Mouse (Mus musculus) spleen, adult 2 months (tissue): Measurements from ENCODE around the gene Syncrip. TPM values are rescaled to one million over a fixed set of nuclear protein-coding genes. Genes with fewer than 3 reads are reported as not detected.

Experiments
- DNase-seq, 2 experiments: peaks; one replicate each; pipeline versions ENCODE4 v3.0.0 to v3.0.0-alpha.2; 2012 to 2021; ENCODE audit warnings: low spot score in 2 of 2, low read depth in 1 of 2
- H3K27ac ChIP-seq: fragments of 200-500 bp; 2 replicates; pipeline ENCODE4 v1.5.1; 2012; ENCODE audit warnings: low read length, inconsistent platforms; ENCODE audit not compliant: insufficient read depth
- H3K27me3 ChIP-seq: fragments of 200-500 bp; 2 replicates; pipeline ENCODE4 v1.6.1; 2012; ENCODE audit warnings: mild to moderate bottlenecking, moderate library complexity, low read length, inconsistent platforms; ENCODE audit not compliant: control insufficient read depth, insufficient read depth
- H3K36me3 ChIP-seq: fragments of 200-500 bp; 2 replicates; pipeline ENCODE4 v1.6.1; 2012; ENCODE audit warnings: mild to moderate bottlenecking, low read length, inconsistent platforms; ENCODE audit not compliant: control insufficient read depth, insufficient read depth
- H3K4me1 ChIP-seq: fragments of 200-500 bp; 2 replicates; pipeline ENCODE4 v1.6.1; 2011; ENCODE audit warnings: inconsistent platforms; ENCODE audit not compliant: control insufficient read depth, insufficient read depth, insufficient read length
- H3K4me3 ChIP-seq: fragments of 200-500 bp; 2 replicates; pipeline ENCODE4 v1.5.1; 2011; ENCODE audit warnings: mild to moderate bottlenecking, inconsistent platforms; ENCODE audit not compliant: insufficient read depth, insufficient read length; ENCODE audit errors: extremely low read depth
- CTCF ChIP-seq: fragments of 200-500 bp; IDR thresholded peaks from 2 replicates; pipeline ENCODE4 v1.5.1; 2011; ENCODE audit warnings: mild to moderate bottlenecking, inconsistent platforms; ENCODE audit not compliant: insufficient read depth, insufficient read length, insufficient replicate concordance; ENCODE audit errors: extremely low read depth
- POLR2A ChIP-seq: fragments of 200-500 bp; IDR thresholded peaks from 2 replicates; pipeline ENCODE4 v1.6.1; 2011; ENCODE audit warnings: low read depth, low read length, inconsistent platforms
- WGBS: fragments of 180-500 bp; shearing (Covaris S2); methylation state at CpG from one replicate; pipeline ENCODE4 v1.1.7; 2018; 5-methylcytosine and 5-hydroxymethylcytosine counted together
- polyA plus RNA-seq: library from polyadenylated mRNA; depleted of rRNA; stranded (reverse); fragments of >200 nt; gene quantifications from 2 replicates; pipeline ENCODE4 v1.2.3, GENCODE M21; 2012

The Syncrip gene
- polyA plus RNA-seq, 1 experiment: 5.3 TPM

- under 1% methylated on average over 17 of the region's 17 CpGs for WGBS
- TF ChIP-seq POLR2A (no peak), CTCF (no peak)
- no peaks in the 10 kb centered on the region for H3K27me3 ChIP-seq
- H3K4me1 ChIP-seq: no peaks in the 10 kb centered on the region; the same call in 1 of the 2 replicates
- H3K4me3 ChIP-seq: peak overlapping the region; percentile 82
- H3K27ac ChIP-seq: peak overlapping the region; percentile 72
- no peaks in the 10 kb centered on the region for H3K36me3 ChIP-seq
- no peak for DNase-seq
Measured at GRCm38 (mm10) chr9:88439238-88439600, 43.2 kb downstream of the Syncrip start.

DNA sequence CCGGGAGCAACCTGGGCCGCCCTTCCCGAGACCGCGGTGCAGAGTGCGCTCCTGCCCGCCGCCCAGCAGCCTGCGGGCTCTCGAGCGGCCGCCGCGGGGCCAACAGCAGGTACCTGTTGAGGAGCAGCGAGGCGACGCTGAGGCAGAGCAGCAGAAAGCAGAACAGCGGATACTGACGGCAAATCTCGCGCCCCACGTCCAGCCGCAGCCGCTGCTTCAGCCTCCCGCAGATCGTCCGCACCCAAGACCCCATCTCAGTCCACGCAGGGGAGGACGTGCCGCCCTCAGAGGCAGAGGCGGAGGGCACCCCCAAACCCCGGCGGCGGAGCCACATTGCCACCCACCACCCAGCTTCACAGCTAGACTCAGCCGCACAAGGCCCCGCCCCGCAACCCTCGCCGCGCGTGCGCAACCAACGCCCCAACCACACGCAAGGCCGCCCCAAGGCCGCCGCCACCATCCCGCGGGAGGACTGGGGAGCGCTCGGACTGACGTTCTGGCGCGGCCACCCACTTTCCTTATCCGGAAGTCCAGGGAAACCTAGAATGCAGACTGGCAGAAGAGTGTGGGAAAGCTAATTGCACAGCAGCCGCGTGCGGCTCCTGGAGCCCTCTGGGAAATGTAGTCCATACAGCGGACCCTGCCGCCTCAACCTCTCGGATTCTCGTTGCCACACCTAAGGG is 43.7 kb downstream of the Syncrip start, which contains the start of gene Snx14:
TSS of gene Snx14 (minus strand) at position 404 of the 683 bp plus-strand sequence.
- DNase-seq: peak; percentile 61 to 89
- WGBS: under 1% methylated on average over 62 of the region's 62 CpGs
- Histone ChIP-seq H3K36me3 (no peaks in the 10 kb centered on the region), H3K27me3 (no peaks in the 10 kb centered on the region), H3K4me3 (peak within 1 kb of the TSS; percentile 82), H3K27ac (peak within 1 kb of the TSS; percentile 72), H3K4me1 (no peaks in the 10 kb centered on the region; the same call in 1 of the 2 replicates)
- no peak; the same call in 1 of the 2 replicates for TF ChIP-seq POLR2A
- no peak for TF ChIP-seq CTCF

GRCm38 (mm10) chr9:88438237-88438554 is 44.2 kb downstream of the Syncrip start:
- Histone ChIP-seq H3K36me3 (no peaks in the 10 kb centered on the region), H3K27me3 (no peaks in the 10 kb centered on the region), H3K4me3 (peak overlapping the region; percentile 82), H3K4me1 (no peaks in the 10 kb centered on the region; the same call in 1 of the 2 replicates), H3K27ac (peak overlapping the region; percentile 72)
- TF ChIP-seq CTCF (no peak), POLR2A (no peak)
- 1% methylated on average over 15 of the region's 15 CpGs for WGBS
- DNase-seq: no peak

GRCm38 (mm10) chr9:88437342-88438236 is 44.8 kb downstream of the Syncrip start:
- 30% methylated on average over 10 of the region's 10 CpGs for WGBS
- no peak for TF ChIP-seq CTCF
- no peak for TF ChIP-seq POLR2A
- Histone ChIP-seq H3K4me3 (peak overlapping the region; percentile 82), H3K36me3 (no peaks in the 10 kb centered on the region), H3K4me1 (no peaks in the 10 kb centered on the region; the same call in 1 of the 2 replicates), H3K27me3 (no peaks in the 10 kb centered on the region), H3K27ac (no peak overlapping the region; the same call in 1 of the 2 replicates)
- DNase-seq: no peak

- H3K27ac ChIP-seq: no peak overlapping the region
- no peaks in the 10 kb centered on the region for H3K4me1 ChIP-seq
- H3K27me3 ChIP-seq: no peaks in the 10 kb centered on the region
- 63% methylated on average over 2 of the region's 2 CpGs for WGBS
- DNase-seq: no peak
- H3K36me3 ChIP-seq: peaks cover 4% of the 10 kb centered on the region
- no peak for TF ChIP-seq CTCF
- no peak for TF ChIP-seq POLR2A
- H3K4me3 ChIP-seq: no peak overlapping the region
Measured at GRCm38 (mm10) chr9:88424356-88424755, 58.0 kb downstream of the Syncrip start.

DNA sequence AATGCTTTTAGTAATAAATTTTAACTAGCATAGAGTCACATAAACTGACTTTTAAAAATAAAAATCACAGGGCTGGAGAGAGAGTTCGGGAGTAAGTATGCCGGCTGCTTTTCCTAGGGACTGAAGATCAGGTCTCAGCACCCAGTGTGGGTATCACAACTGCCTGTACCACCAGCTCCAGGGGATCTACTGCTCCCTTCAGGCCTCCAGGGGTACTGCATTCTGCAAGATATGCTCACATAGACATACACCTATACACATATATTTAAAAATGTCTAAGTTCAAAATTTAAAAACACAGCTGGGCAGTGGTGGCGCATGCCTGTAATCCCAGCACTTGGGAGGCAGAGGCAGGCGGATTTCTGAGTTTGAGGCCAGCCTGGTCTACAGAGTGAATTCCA is 59.9 kb downstream of the Syncrip start:
- WGBS: 93% methylated on average over 4 of the region's 4 CpGs
- Histone ChIP-seq H3K27ac (no peak overlapping the region), H3K4me1 (no peaks in the 10 kb centered on the region), H3K4me3 (no peak overlapping the region), H3K27me3 (no peaks in the 10 kb centered on the region), H3K36me3 (peaks cover 4% of the 10 kb centered on the region)
- TF ChIP-seq CTCF (no peak), POLR2A (no peak)
- no peak for DNase-seq
